Mouse (Mus musculus) left cerebral cortex, postnatal 10 days (tissue): Measurements from ENCODE around the gene Ncbp2. TPM values are rescaled to one million over a fixed set of nuclear protein-coding genes. Genes with fewer than 3 reads are reported as not detected.

Source experiments
- DNase-seq, 2 experiments: peaks; one replicate each; pipeline ENCODE4 v3.0.0; 2021 to 2022; ENCODE audit warnings: low spot score in 2 of 2, mixed read lengths in 1 of 2; ENCODE audit errors: extremely low spot score in 1 of 2
- intact Hi-C: fragments of 180-260 bp; cut with DNase I; formaldehyde crosslinking; loops from one replicate; pipeline ENCODE4 v1.15.1; 2025
- microRNA-seq: library from miRNA; unstranded; fragments of <30 nt; microRNA quantifications from one replicate; pipeline ENCODE4 v1.2.0, GENCODE M21; 2022
- total RNA-seq, 2 experiments: library from RNA; stranded (reverse); gene quantifications; 2 replicates each; pipeline ENCODE4 v1.2.3; 2021

Ncbp2 gene
- total RNA-seq, 2 experiments from 2014 or later = 44.8 to 45.9 TPM

- intact Hi-C loops = no loop called here
- no peak for DNase-seq
Observed at GRCm38 (mm10) chr16:31993195-31993594, 44.9 kb downstream of the Ncbp2 start.

DNA sequence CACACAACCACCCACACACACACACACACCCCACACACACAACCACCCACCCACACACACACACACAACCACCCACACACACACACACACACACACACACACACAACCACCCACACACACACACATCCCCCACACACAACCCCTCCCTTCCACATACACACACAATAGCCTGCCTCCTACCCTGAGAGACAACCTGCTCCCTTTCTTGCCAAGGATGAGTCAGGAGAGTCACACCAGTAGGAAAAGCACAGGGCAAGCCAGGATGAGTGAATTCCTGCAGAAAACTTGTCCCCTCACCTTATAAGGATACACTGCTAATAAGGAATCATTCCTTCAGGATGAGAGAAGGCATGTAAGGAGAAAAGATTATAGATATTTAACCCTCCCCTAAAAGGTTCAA is 45.6 kb downstream of the Ncbp2 start:
- intact Hi-C loops = no loop called here
- no peak for DNase-seq

DNA sequence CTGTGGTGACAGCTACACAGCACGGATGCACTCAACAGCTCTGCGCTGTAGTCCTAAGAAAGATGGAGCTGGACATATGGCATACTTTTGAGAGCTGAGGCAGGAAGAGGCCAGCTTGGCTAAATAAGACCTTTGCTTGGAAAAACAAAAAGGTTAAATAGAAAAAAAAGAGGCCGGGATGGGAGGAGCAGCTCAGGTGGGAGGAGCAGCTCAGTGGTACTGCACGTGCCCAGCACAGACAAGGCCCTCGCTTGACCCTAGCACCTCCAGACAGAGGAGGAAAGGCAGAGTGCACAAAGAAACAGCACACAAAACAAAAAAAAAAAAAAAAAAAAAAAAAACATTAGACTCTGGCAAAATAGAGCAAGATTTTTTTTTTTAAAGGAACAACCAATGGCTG is 48.1 kb downstream of the Ncbp2 start:
- no peak for DNase-seq
- intact Hi-C loops = no loop called here

DNA sequence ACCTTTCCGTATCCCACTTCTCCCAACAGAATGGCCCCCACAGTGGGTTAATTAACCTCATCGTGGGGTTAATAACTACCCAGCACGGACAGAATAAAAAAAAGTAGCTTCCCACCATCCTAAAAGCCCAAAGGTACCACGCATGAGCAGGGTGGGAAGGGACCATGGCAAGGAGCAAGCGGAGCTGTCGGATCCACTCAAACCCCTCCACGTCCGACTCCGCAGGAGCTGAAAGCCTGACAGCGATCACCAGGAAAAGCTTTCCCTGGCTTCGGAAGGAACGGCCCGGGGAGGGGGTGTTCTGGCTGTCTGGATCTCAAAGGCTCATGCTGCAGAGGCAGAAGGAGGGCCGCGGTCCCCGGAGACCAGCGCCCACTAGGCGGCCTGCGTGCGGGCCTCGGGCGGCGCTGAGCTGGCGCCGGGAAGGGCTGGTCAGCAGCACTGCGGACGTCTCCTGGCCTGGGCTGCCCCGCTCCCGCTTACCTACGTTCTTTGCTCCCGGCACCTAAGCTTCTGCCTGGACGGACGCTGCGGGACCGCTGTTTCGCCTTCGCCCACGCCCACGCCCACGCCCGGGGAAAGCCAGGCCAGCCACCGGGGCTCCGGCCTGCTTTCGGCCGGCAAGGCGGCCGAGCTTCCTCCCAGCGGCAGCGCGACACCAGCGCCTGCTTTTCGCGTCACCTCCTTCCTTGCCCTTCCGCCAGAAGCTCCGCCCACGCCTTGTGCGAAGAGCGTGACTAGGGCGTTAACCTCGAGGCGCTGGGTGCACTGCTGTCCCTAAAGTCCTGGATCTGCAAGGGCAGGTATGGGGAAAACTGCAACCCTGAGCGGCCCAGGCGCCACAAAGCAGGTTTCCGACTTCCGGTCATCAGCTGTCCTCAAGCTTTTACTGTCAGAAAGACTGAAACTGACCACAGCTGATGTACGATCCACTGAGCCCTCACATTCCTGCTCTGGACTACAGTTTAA is 54.5 kb downstream of the Ncbp2 start, which contains the start of gene Senp5:
TSS of gene Senp5 (minus strand) at position 779 of the 969 bp plus-strand sequence.
- DNase-seq = peak; percentile 82 to 95
- intact Hi-C loops = no loop called here

GRCm38 (mm10) chr16:32004731-32005130 is 56.4 kb downstream of the Ncbp2 start:
- DNase-seq = no peak

DNA sequence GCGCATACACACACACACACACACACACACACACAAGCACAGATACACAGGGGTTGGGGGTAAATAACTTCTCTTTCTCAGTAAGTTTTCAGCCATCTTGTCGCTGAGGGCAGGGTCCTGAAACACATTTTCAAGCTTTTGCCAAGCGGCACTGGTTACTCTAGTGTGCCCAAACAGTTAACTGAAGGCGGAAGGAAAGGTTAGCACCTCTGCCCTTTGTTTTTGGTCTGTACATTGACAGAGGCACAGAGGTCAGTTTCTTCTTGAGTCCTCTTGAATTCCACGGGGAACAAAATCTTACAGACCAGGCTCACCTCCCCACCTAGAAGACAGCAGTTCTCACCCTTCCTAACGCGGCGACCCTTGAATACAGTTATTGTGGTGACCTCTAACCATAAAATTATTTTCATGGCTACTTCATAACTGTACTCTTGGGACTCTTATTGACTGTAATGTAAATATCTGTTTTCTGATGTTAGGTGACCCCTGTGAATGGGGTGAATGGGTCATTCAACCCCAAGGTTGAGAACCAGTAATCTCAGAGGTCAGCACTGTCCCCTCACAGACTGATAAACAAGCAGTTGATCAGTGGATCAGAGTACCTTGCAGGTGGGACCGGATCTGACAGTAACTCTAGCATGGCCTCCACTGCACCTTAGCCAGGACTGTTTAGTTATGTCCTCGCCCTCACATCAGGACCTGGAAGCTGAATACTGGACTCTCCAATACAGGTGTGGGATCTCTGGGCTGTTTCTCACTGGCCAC is 60.4 kb downstream of the Ncbp2 start:
- DNase-seq = no peak
- intact Hi-C loops = no loop called here

More at GRCm38 (mm10) chr16:32004731-32005130, 56.4 kb downstream of the Ncbp2 start:
- intact Hi-C loops = no loop called here

GRCm38 (mm10) chr16:32009913-32010312 is 61.6 kb downstream of the Ncbp2 start:
- DNase-seq = no peak
- intact Hi-C loops = no loop called here

DNA sequence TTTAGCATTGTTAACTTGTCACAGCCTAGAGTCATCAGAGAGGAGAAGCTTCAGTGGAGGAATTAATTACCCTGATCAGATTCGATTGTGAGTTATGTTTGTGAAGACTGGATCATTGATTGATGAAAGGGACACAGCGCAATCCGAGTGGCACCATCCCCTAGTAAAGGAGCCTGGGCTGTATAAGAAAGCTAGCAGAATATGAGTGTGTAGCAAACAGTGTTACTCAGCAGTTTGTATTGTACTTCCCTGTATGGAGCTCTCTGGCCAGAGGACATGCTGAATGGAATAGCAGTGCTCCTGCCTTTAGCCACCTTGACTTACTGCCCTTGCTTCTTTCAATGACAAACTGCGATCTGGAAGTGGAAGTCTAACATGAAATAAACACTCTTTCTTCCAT is 62.0 kb downstream of the Ncbp2 start:
- intact Hi-C loops = no loop called here
- no peak for DNase-seq

Small RNA genes within 50 kb of the gene (microRNA-seq; reads per million reads assigned to microRNA genes)
- gene Gm26269 = not detected

Other genes with a start within 250 kb of the Ncbp2 start
- under 1 TPM; 0.36 to 0.61 TPM for gene Meltf, start 69.7 kb upstream of the Ncbp2 start, total RNA-seq
- 10 to 100 TPM in 1 of 2 experiments, 1 to 10 TPM in 1; 7.9 to 12.9 TPM for gene Pigz, start 14.7 kb upstream of the Ncbp2 start, total RNA-seq
- 10 to 100 TPM; 52.4 to 54.4 TPM for gene 0610012G03Rik, start within 50 bp of the Ncbp2 start, total RNA-seq
- gene Senp5, start 54.8 kb downstream of the Ncbp2 start, total RNA-seq = 10 to 100 TPM; 41.7 to 43.8 TPM
- 10 to 100 TPM; 29.0 to 30.5 TPM for gene Pak2, start 130.8 kb downstream of the Ncbp2 start, total RNA-seq
- gene Pigx, start 151.2 kb downstream of the Ncbp2 start, total RNA-seq = 10 to 100 TPM; 27.7 to 33.5 TPM
- 10 to 100 TPM; 59.0 to 63.1 TPM for gene Cep19, start 151.3 kb downstream of the Ncbp2 start, total RNA-seq
- 10 to 100 TPM in 1 of 2 experiments, 1 to 10 TPM in 1; 7.3 to 10.3 TPM for gene Nrros, start 217.1 kb downstream of the Ncbp2 start, total RNA-seq
- gene Bex6, start 231.3 kb downstream of the Ncbp2 start, total RNA-seq = not detected